Mouse (Mus musculus) embryonic facial prominence, embryonic 14.5 days (tissue): ENCODE data around the gene Bcl2. TPM values are rescaled to one million over a fixed set of nuclear protein-coding genes. Genes with fewer than 3 reads are reported as not detected.

Source experiments
- ATAC-seq: fragments of 200-750 bp; cut with Nextera tagmentation; 2 replicates; pipeline ENCODE4 v1.8.0; 2017; ENCODE audit warnings: low read depth, moderate number of reproducible peaks, moderate TSS enrichment
- DNase-seq: peaks from one replicate; pipeline ENCODE4 v3.0.0-alpha.2; 2015; ENCODE audit warnings: low spot score
- H3K27ac ChIP-seq: fragments of 300-500 bp; sonication (generic); replicated peaks from 2 replicates; pipeline ENCODE4 v1.5.1; 2014; ENCODE audit warnings: low read depth, mild to moderate bottlenecking, low read length, moderate library complexity
- H3K27me3 ChIP-seq: fragments of 300-500 bp; sonication (generic); replicated peaks from 2 replicates; pipeline ENCODE4 v1.6.1; 2014; ENCODE audit warnings: low read length; ENCODE audit not compliant: control insufficient read depth, insufficient read depth
- H3K36me3 ChIP-seq: fragments of 300-500 bp; sonication (generic); 2 replicates; pipeline ENCODE4 v1.6.1; 2014; ENCODE audit warnings: low read length, mixed read lengths; ENCODE audit not compliant: control insufficient read depth, insufficient read depth
- H3K4me1 ChIP-seq: fragments of 300-500 bp; sonication (generic); 2 replicates; pipeline ENCODE4 v1.6.1; 2014; ENCODE audit warnings: antibody characterized with exemption, low read length; ENCODE audit not compliant: control insufficient read depth, insufficient read depth
- H3K4me2 ChIP-seq: fragments of 300-500 bp; sonication (generic); 2 replicates; pipeline ENCODE4 v1.6.1; 2014; ENCODE audit warnings: low read depth, mild to moderate bottlenecking, low read length, moderate library complexity, mixed read lengths
- H3K4me3 ChIP-seq: fragments of 300-500 bp; sonication (generic); 2 replicates; pipeline ENCODE4 v1.5.1; 2014; ENCODE audit warnings: low read depth, mild to moderate bottlenecking, low read length
- H3K9ac ChIP-seq: fragments of 300-500 bp; sonication (generic); 2 replicates; pipeline ENCODE4 v1.6.1; 2014; ENCODE audit warnings: low read depth, mild to moderate bottlenecking, low read length, moderate library complexity, mixed read lengths
- H3K9me3 ChIP-seq: fragments of 300-500 bp; sonication (generic); 2 replicates; pipeline ENCODE4 v1.6.1; 2016; ENCODE audit warnings: low read length; ENCODE audit not compliant: control insufficient read depth
- WGBS: fragments of 180-500 bp; shearing (Covaris S2); extraction: QIAGEN DNeasy Blood & Tissue Kit; methylation state at CpG from one replicate; pipeline ENCODE4 v1.1.7; 2014; 5-methylcytosine and 5-hydroxymethylcytosine counted together
- polyA plus RNA-seq: library from polyadenylated mRNA; unstranded; fragments of >200 nt; fragmentation: Nextera tagmentation; extraction: Ambion mirVana; gene quantifications from 2 replicates; pipeline ENCODE4 v1.2.1, GENCODE M21; 2014

The Bcl2 gene
- polyA plus RNA-seq, 1 experiment from 2014 or later = 11.1 TPM

- peak overlapping the region; percentile 23; the same call in 1 of the 2 replicates for H3K4me2 ChIP-seq
- no peaks in the 10 kb centered on the region for H3K27me3 ChIP-seq
- peaks cover 14% of the 10 kb centered on the region for H3K4me1 ChIP-seq
- H3K27ac ChIP-seq = peak overlapping the region; percentile 59; the same call in 1 of the 2 replicates
- no peak overlapping the region for H3K9ac ChIP-seq
- ATAC-seq = peak; percentile 39; the same call in 1 of the 2 replicates
- 19% methylated on average over 5 of the region's 5 CpGs for WGBS
- H3K9me3 ChIP-seq = no peaks in the 10 kb centered on the region
- H3K4me3 ChIP-seq = no peak overlapping the region
- peak; percentile 71 for DNase-seq
- no peaks in the 10 kb centered on the region for H3K36me3 ChIP-seq
Observed at GRCm38 (mm10) chr1:106602536-106602935, 111.5 kb downstream of the Bcl2 start.

GRCm38 (mm10) chr1:106601247-106601646 lies 112.8 kb downstream of the Bcl2 start:
- DNase-seq (no peak), ATAC-seq (no peak)
- Histone ChIP-seq H3K27ac (no peak overlapping the region), H3K36me3 (no peaks in the 10 kb centered on the region), H3K4me2 (no peak overlapping the region), H3K9me3 (no peaks in the 10 kb centered on the region), H3K27me3 (no peaks in the 10 kb centered on the region), H3K9ac (no peak overlapping the region), H3K4me3 (no peak overlapping the region), H3K4me1 (peaks cover 14% of the 10 kb centered on the region)
- 85% methylated on average over 4 of the region's 4 CpGs for WGBS

- DNase-seq (no peak), ATAC-seq (no peak)
- H3K27ac ChIP-seq = no peak overlapping the region
- H3K4me1 ChIP-seq = peaks cover 14% of the 10 kb centered on the region
- no peak overlapping the region for H3K9ac ChIP-seq
- no peak overlapping the region for H3K4me2 ChIP-seq
- H3K4me3 ChIP-seq = no peak overlapping the region
- no peaks in the 10 kb centered on the region for H3K36me3 ChIP-seq
- WGBS = 76% methylated on average over 5 of the region's 5 CpGs
- no peaks in the 10 kb centered on the region for H3K9me3 ChIP-seq
- H3K27me3 ChIP-seq = no peaks in the 10 kb centered on the region
Observed at GRCm38 (mm10) chr1:106600841-106601240, 113.2 kb downstream of the Bcl2 start.

GRCm38 (mm10) chr1:106598292-106598583 lies 115.8 kb downstream of the Bcl2 start:
- WGBS = 46% methylated on average over 2 of the region's 2 CpGs
- no peaks in the 10 kb centered on the region for H3K9me3 ChIP-seq
- H3K4me3 ChIP-seq = no peak overlapping the region
- no peaks in the 10 kb centered on the region for H3K36me3 ChIP-seq
- no peak overlapping the region for H3K27ac ChIP-seq
- H3K9ac ChIP-seq = no peak overlapping the region
- DNase-seq (no peak), ATAC-seq (no peak)
- H3K4me2 ChIP-seq = no peak overlapping the region
- H3K27me3 ChIP-seq = no peaks in the 10 kb centered on the region
- peaks cover 12% of the 10 kb centered on the region for H3K4me1 ChIP-seq

GRCm38 (mm10) chr1:106597575-106598291 lies 116.3 kb downstream of the Bcl2 start:
- Histone ChIP-seq H3K27me3 (no peaks in the 10 kb centered on the region), H3K4me2 (no peak overlapping the region), H3K9me3 (no peaks in the 10 kb centered on the region), H3K36me3 (no peaks in the 10 kb centered on the region), H3K27ac (no peak overlapping the region), H3K4me3 (no peak overlapping the region), H3K9ac (no peak overlapping the region), H3K4me1 (peaks cover 7% of the 10 kb centered on the region)
- WGBS = 59% methylated on average over 5 of the region's 5 CpGs
- ATAC-seq (no peak), DNase-seq (no peak)

- Histone ChIP-seq H3K9ac (no peak overlapping the region), H3K36me3 (no peaks in the 10 kb centered on the region), H3K27ac (no peak overlapping the region), H3K4me2 (no peak overlapping the region), H3K9me3 (no peaks in the 10 kb centered on the region), H3K4me3 (no peak overlapping the region), H3K4me1 (no peaks in the 10 kb centered on the region), H3K27me3 (no peaks in the 10 kb centered on the region)
- 100% methylated on average over 1 of the region's 1 CpGs for WGBS
- DNase-seq = no peak
- no peak for ATAC-seq
Observed at GRCm38 (mm10) chr1:106596380-106596779, 117.7 kb downstream of the Bcl2 start.

- Histone ChIP-seq H3K27ac (no peak overlapping the region), H3K36me3 (no peaks in the 10 kb centered on the region), H3K4me2 (no peak overlapping the region), H3K9ac (no peak overlapping the region), H3K9me3 (no peaks in the 10 kb centered on the region), H3K4me1 (no peaks in the 10 kb centered on the region), H3K4me3 (no peak overlapping the region), H3K27me3 (no peaks in the 10 kb centered on the region)
- DNase-seq (no peak), ATAC-seq (no peak)
- WGBS = 85% methylated on average over 6 of the region's 6 CpGs
Observed at GRCm38 (mm10) chr1:106595286-106595885, 118.7 kb downstream of the Bcl2 start.

- ATAC-seq (no peak), DNase-seq (no peak)
- Histone ChIP-seq H3K9me3 (no peaks in the 10 kb centered on the region), H3K4me1 (no peaks in the 10 kb centered on the region), H3K4me3 (no peak overlapping the region), H3K27ac (no peak overlapping the region), H3K27me3 (no peaks in the 10 kb centered on the region), H3K36me3 (no peaks in the 10 kb centered on the region), H3K4me2 (no peak overlapping the region), H3K9ac (no peak overlapping the region)
- WGBS = 53% methylated on average over 2 of the region's 2 CpGs
Observed at GRCm38 (mm10) chr1:106591180-106591774, 122.8 kb downstream of the Bcl2 start.
